Mouse (Mus musculus) C2C12 (cell line): Measurements from ENCODE around the gene Gtf3c5. TPM values are rescaled to one million over a fixed set of nuclear protein-coding genes. Genes with fewer than 3 reads are reported as not detected.

Source experiments
- H3K27me3 ChIP-seq: one replicate; pipeline ENCODE4 v1.6.1; 2011; ENCODE audit not compliant: control insufficient read depth, insufficient read depth, insufficient read length
- H3K36me3 ChIP-seq: one replicate; pipeline ENCODE4 v1.6.1; 2011; ENCODE audit not compliant: control insufficient read depth, insufficient read depth
- H3K4me3 ChIP-seq: one replicate; pipeline ENCODE4 v1.5.1; 2011; ENCODE audit warnings: mild to moderate bottlenecking, control low read depth; ENCODE audit not compliant: poor library complexity, insufficient read depth, severe bottlenecking
- H3K79me2 ChIP-seq: one replicate; pipeline ENCODE4 v1.6.1; 2011; ENCODE audit not compliant: control insufficient read depth, insufficient read depth
- H3K79me3 ChIP-seq: one replicate; pipeline ENCODE4 v1.6.1; 2011; ENCODE audit warnings: low read depth, control low read depth
- H3ac ChIP-seq: one replicate; pipeline ENCODE3; 2011; ENCODE audit warnings: low read depth; ENCODE audit not compliant: control insufficient read depth, insufficient read length
- CEBPB ChIP-seq: IDR thresholded peaks from one replicate; pipeline ENCODE4 v1.6.1; 2011; ENCODE audit warnings: low read depth, mild to moderate bottlenecking, control low read depth, moderate library complexity
- CTCF ChIP-seq: IDR thresholded peaks from one replicate; pipeline ENCODE4 v1.5.1; 2011; ENCODE audit not compliant: control insufficient read depth, insufficient read depth, insufficient read length
- FOSL1 ChIP-seq: IDR thresholded peaks from one replicate; pipeline ENCODE4 v1.8.0; 2011; ENCODE audit warnings: mild to moderate bottlenecking, low read length; ENCODE audit not compliant: poor library complexity, insufficient read depth, severe bottlenecking
- MAX ChIP-seq: IDR thresholded peaks from one replicate; pipeline ENCODE4 v1.6.1; 2011; ENCODE audit warnings: mild to moderate bottlenecking, control low read depth
- MYOD1 ChIP-seq: IDR thresholded peaks from one replicate; pipeline ENCODE4 v1.6.1; 2011; ENCODE audit warnings: low read depth; ENCODE audit not compliant: control insufficient read depth, insufficient read length
- MYOG ChIP-seq: IDR thresholded peaks from one replicate; pipeline ENCODE4 v1.6.1; 2011; ENCODE audit not compliant: control insufficient read depth, insufficient read length; ENCODE audit errors: extremely low read depth
- USF1 ChIP-seq: IDR thresholded peaks from one replicate; pipeline ENCODE4 v1.6.1; 2011; ENCODE audit warnings: low read depth, mild to moderate bottlenecking, control low read depth, moderate library complexity
- long read RNA-seq, 2 experiments: library from polyadenylated mRNA; unstranded; transcript quantifications; one replicate each; pipeline ENCODE4 v2.0.0; 2019 to 2020
- polyA plus RNA-seq: library from polyadenylated mRNA; unstranded; fragments of >200 nt; fragmentation: generic; extraction: Trizol; gene quantifications from one replicate; pipeline ENCODE4 v1.2.1, GENCODE M21; 2012; ENCODE audit warnings: missing spikeins

Gene Gtf3c5
- 28.1 TPM for polyA plus RNA-seq
- long read RNA-seq, experiment 1, transcript Gtf3c5-201 (12 exons, 2,739 nt) = major isoform, 16 of 21 reads
- long read RNA-seq, experiment 1, partial matches to known transcripts = 4 of 21 reads
- long read RNA-seq, experiment 1, other reads (novel, unspliced or antisense) = 0 of 21 reads
- long read RNA-seq, experiment 2, transcript Gtf3c5-201 (12 exons, 2,739 nt) = major isoform, 154 of 174 reads
- long read RNA-seq, experiment 2, transcript Gtf3c5-202 (12 exons, 2,667 nt) = minor isoform, 7 of 174 reads
- long read RNA-seq, experiment 2, partial matches to known transcripts = 3 of 174 reads
- long read RNA-seq, experiment 2, other reads (novel, unspliced or antisense) = 10 of 174 reads

- TF ChIP-seq MYOD1 (no peak), CEBPB (no peak), FOSL1 (no peak), MYOG (no peak), MAX (no peak), CTCF (no peak), USF1 (no peak)
- Histone ChIP-seq H3K4me3 (peak within 1 kb of the TSS; percentile 91), H3K79me3 (peaks cover 18% of the 10 kb centered on the region), H3K36me3 (peaks cover 13% of the 10 kb centered on the region), H3K27me3 (no peaks in the 10 kb centered on the region), H3K79me2 (peaks cover 29% of the 10 kb centered on the region), H3ac (peak within 1 kb of the TSS; percentile 90)
Observed at GRCm38 (mm10) chr2:28583651-28584050, at the start of gene Gtf3c5. Gtf3c5 (minus strand) TSS chr2:28583751.

DNA sequence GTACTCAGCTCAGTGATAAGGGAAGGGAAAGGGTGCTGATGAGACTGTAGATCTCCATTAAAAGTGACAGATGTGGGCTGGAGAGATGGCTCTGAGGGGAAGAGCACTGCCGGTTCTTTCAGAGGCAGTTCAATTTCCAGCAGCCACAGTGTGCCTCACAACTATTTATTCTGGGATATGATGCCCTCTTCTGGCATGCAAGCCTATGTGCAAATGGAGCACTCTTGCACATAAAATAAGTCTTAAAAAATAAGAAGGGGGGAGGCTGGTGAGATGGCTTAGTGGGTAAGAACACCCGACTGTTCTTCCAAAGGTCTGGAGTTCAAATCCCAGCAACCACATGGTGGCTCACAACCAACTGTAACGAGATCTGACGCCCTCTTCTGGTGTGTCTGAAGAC, 49.6 kb upstream of the Gtf3c5 start:
- Histone ChIP-seq H3K4me3 (no peak overlapping the region), H3K27me3 (peaks cover 11% of the 10 kb centered on the region), H3K79me2 (no peaks in the 10 kb centered on the region), H3ac (no peak overlapping the region), H3K36me3 (no peaks in the 10 kb centered on the region), H3K79me3 (no peaks in the 10 kb centered on the region)
- TF ChIP-seq FOSL1 (no peak), USF1 (no peak), CTCF (no peak), MAX (no peak), MYOD1 (no peak), CEBPB (no peak), MYOG (no peak)

DNA sequence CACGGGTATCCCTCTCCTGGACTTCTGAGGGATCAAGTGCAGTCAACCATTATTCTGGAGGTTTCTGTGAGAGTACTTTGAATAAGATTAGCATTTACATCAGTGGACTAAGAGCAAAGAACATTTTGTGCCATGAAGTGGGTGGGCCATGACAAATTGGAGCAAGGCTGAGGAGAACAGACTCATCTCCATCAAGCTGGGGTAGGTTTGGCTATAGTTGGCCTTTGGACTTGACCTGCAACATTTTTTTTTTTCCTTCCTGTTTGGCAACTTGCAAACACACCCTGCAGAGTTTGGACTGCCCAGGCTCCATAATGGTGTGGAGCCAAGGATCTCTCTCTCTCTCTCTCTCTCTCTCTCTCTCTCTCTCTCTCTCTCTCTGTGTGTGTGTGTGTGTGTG, 49.1 kb upstream of the Gtf3c5 start:
- Histone ChIP-seq H3K36me3 (no peaks in the 10 kb centered on the region), H3K79me2 (no peaks in the 10 kb centered on the region), H3K27me3 (peaks cover 11% of the 10 kb centered on the region), H3ac (no peak overlapping the region), H3K79me3 (no peaks in the 10 kb centered on the region), H3K4me3 (no peak overlapping the region)
- TF ChIP-seq FOSL1 (no peak), CTCF (no peak), USF1 (no peak), MAX (no peak), CEBPB (no peak), MYOD1 (no peak), MYOG (no peak)

GRCm38 (mm10) chr2:28629911-28630381, 46.4 kb upstream of the Gtf3c5 start:
- Histone ChIP-seq H3ac (no peak overlapping the region), H3K27me3 (peaks cover 18% of the 10 kb centered on the region), H3K79me2 (no peaks in the 10 kb centered on the region), H3K4me3 (no peak overlapping the region), H3K36me3 (no peaks in the 10 kb centered on the region), H3K79me3 (no peaks in the 10 kb centered on the region)
- TF ChIP-seq CEBPB (no peak), MYOG (no peak), MYOD1 (no peak), MAX (no peak), USF1 (no peak), FOSL1 (no peak), CTCF (no peak)

GRCm38 (mm10) chr2:28628053-28628452, 44.5 kb upstream of the Gtf3c5 start:
- no peaks in the 10 kb centered on the region for H3K79me3 ChIP-seq
- no peak overlapping the region for H3ac ChIP-seq
- no peaks in the 10 kb centered on the region for H3K36me3 ChIP-seq
- TF ChIP-seq CTCF = no peak
- no peak for TF ChIP-seq MAX
- TF ChIP-seq MYOG = no peak
- TF ChIP-seq USF1 = no peak
- TF ChIP-seq MYOD1 = no peak
- TF ChIP-seq CEBPB = no peak
- TF ChIP-seq FOSL1 = no peak
- peaks cover 18% of the 10 kb centered on the region for H3K27me3 ChIP-seq
- no peaks in the 10 kb centered on the region for H3K79me2 ChIP-seq
- no peak overlapping the region for H3K4me3 ChIP-seq
